Mouse (Mus musculus): ENCODE data around the gene H2-DMb2.
A peak's percentile ranks its signal among the peaks of the same experiment; 100 is the strongest.
"Not testable (repeated sequence)": the region's sequence is repeated elsewhere in the genome, so short reads cannot be mapped to it uniquely, and the experiment has no call there.

H2-DMb2 gene

GRCm38 (mm10) chr17:34137601-34138000 is 5.5 kb upstream of the H2-DMb2 start:
- no peak for DNase-seq

DNA sequence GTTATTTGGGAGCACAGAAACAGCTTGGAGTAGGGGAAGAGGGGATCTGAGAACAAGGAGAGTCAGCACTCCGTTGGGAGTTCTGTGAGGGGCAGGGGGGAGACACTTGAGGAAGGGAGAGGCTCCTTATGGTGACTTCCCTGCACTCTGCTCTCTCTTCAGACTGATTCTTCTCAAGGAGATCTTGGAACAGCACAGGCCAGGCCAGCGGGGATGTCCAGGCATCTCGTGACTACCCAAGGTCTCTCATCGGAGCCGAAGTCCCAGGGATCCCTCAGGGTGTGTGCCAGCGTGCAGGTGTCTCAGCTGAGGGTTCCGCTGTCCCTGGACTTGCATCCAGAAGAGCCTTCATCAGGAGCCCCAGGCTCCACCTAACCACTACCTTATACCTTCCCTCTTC is 4.5 kb upstream of the H2-DMb2 start:
- no peak for DNase-seq

- DNase-seq, result peak; percentile 60 to 61
These were observed 3.7 kb upstream of the H2-DMb2 start for GRCm38 (mm10) chr17:34139416-34139815.

GRCm38 (mm10) chr17:34140240-34140639 is 2.9 kb upstream of the H2-DMb2 start:
- DNase-seq, result no peak

DNA sequence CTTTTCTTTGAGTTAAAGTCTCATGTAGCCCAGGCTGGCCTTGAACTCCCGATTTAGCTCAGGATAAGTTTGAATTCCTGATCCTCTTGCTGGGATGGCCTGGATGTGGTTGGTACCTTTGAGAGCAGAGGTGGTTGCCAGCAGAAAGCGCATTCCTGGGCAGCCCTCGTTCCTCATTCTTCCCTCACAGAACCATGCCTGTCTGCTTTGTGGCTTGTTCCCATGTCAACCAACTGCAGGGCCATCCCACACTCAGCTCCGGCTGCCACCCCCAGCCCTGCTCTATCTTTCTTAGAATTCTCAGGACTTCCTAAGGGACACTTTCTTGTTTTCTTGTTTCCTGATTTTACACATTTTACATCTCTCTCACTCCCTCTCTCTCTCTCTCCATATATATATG is 1.7 kb upstream of the H2-DMb2 start:
- DNase-seq, result no peak

DNA sequence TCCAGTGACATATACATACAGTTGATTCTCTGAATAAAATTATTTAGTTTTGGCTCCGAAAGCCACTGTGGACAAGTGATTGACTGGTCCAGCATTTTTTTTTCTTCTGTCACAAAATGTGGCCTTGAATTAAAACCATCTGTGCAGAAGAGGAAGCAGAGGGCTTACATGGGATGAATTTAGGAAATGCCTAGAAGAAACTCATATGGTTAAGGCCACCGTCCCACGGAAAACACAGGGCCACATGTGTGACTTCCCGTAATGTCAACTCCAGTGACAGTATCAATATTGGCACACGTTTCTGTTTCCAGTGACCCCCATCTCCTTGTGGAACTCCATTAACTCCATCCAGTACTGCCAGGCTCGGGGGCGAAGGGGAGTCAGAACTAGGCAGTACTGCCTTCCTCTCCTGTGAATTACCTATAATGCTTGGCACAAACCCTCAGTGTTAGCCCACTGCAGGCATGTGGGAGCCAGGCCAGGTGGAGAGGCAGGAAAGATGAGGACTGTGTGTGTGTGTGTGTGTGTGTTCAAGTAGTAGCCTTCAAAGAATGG is 574 bp upstream of the H2-DMb2 start:
- DNase-seq, result no peak

GRCm38 (mm10) chr17:34143461-34143860 is 354 bp downstream of the H2-DMb2 start:
- no peak for DNase-seq

DNA sequence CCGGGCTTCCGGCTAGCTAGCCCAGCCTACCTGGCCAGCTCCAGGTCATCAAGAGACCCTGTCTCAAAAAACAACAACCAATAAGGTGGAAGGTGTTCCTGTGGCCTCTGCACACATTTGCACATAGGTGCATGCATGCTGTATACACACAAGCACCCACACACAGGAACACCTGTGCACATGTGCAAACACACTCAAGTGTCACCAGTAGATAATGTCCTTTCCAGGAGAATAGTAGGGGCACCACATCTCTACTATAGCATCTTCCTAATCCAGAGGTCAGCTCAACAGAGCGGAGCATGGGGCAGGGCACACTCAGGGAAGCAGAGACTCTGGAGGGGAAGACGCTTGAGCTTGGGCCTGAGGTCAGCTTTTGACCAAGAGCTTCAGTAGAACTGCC is 1.1 kb downstream of the H2-DMb2 start:
- not testable (repeated sequence) for DNase-seq

- no peak for DNase-seq
These were observed 1.9 kb downstream of the H2-DMb2 start for GRCm38 (mm10) chr17:34144960-34145371.

GRCm38 (mm10) chr17:34152923-34153322 is 9.8 kb downstream of the H2-DMb2 start, which contains the start of gene H2-DMb1:
H2-DMb1 (plus strand) TSS chr17:34153072.
- DNase-seq, result peak; percentile 68 to 81

DNA sequence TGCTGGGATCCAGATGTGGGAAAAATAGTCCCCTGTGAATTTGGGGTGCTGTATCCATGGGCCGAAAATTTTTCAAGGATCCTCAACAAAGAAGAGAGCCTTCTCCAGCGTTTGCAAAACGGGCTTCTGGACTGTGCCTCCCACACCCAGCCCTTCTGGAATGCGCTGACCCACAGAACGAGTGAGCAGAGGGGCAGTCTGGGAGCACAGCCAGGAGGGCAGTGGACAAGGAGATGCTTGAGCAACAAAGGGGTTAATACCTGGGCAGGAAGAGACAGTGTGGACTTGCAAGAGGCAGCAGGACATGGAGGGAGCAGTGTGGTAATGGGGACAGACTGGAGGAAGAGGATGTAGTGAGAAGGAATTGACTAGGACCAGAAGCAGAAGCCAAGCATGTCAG is 12.4 kb downstream of the H2-DMb2 start:
- peak in 1 of 2 experiments; percentile 23 for DNase-seq

GRCm38 (mm10) chr17:34164202-34164895 is 21.2 kb downstream of the H2-DMb2 start:
- peak; percentile 25 to 64 for DNase-seq

DNA sequence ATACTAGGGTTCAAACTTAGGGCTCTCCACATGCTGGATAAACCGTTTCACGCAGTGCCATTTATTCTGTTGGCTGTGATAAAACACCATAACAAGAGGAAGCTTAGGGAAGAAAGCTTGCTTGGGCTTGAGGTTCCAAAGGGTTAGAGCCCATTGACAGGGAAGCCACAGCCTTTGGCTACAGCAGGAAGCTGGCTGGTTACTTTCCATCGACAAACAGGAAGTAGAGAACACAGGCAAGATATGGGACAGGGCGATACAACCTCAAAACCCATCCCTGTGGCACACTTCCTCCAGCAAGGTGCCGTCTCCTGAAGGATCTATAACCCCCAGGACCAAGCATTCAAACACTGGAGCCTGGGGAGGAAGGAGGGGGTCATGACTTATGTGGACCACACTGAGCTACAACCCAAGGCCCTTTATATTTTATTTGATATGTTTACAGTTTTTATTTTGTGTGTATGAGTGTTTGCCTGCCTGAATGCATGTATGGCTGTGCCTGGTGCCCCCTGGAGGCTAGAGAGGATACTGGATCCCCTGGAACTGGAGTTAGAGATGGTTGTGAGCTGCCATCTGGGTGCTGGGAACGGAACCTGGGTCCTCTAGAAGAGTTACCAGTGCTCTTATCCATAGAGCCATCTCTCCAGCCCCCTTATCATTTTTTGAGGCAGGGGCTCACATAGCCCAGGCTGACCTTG is 22.1 kb downstream of the H2-DMb2 start:
- DNase-seq, result peak in 1 of 2 experiments; percentile 34

DNA sequence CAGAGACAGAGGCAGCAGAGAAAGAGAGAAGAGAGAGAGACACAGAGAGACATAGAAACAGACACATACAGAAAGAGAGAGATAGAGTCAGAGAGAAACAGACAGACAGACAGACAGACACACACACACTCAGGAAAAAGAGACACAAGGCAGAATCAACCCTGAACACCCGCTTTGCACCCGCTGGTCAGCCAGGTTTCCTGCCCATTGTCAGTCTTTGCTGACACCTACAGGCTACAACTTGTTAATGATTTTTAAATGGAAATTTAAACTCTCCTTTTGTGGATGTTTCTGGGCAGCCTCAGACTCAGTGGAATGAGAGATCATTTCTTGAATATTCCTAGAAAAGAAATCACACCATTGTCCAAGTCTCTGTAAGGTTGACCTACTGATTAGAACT is 26.2 kb downstream of the H2-DMb2 start:
- DNase-seq, result peak; percentile 56 to 66

DNA sequence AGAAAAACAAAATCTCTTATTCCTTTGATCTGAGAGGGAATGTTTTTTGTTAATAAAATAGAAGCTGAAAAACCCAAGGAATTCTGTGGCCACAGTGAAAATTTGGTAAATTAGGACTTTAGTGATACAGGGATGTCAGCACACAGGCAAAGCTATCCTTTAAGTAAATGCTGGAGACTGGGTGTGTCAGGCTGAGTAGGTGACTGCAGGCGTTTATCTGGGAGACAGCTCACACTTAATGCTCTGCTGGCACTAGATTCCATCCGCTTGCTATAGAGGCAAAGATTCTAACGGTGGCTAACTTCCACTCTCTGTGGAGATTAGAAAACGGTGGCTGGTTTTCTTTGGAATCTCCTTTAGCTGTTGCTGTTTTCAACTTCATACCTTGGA is 27.4 kb downstream of the H2-DMb2 start:
- no peak for DNase-seq

DNA sequence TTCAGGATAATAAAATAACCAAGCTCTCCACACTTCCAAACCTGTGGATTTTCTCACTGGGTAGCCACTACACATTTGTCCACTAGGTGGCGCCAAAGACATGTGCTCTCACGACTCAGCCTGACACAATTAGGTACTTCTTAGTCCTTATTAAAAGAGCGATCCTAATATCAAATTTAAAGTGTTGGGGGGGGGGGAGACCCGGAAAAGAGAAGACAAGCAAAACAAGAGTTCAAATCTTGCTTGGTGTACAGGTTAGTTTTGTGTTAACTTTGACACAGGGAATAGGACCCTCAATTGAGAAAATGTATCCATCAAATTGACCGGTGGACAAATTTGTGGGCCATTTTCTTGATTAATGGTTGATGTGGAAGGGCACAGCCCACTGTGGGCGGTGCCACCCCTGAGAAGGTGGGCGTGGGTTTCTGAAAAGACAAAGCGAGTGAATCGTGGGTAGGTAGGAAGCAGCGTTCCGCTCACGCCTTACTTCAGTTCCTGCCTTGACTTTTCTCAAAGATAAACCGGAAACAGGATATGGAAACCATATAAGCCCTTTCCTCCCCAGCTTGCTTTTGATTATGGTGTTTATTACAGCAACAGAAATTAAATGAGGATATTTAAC is 27.9 kb downstream of the H2-DMb2 start:
- peak; percentile 81 to 91 for DNase-seq

GRCm38 (mm10) chr17:34172528-34172927 is 29.4 kb downstream of the H2-DMb2 start:
- DNase-seq, result no peak

DNA sequence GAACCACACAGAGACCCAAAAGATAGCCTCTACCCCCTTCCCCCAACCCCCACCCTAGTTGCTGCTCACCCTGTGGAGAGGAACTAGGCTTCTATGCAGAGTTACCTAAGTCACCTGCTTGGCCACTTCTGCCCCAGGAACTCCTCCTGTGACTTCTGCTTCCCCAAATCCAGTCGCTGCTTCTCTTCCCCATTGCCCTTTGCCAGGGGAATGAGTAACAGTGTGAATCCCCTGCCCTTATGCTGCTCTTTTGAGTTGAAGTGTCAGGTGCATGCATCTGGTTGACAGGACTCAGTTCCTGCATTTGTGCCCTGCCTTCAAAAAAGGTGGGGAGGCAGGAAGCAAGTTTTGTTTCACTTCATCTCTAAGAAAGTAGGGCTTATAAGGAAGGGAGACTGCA is 31.0 kb downstream of the H2-DMb2 start:
- no peak for DNase-seq

GRCm38 (mm10) chr17:34177179-34177578 is 34.1 kb downstream of the H2-DMb2 start:
- DNase-seq, result no peak

DNA sequence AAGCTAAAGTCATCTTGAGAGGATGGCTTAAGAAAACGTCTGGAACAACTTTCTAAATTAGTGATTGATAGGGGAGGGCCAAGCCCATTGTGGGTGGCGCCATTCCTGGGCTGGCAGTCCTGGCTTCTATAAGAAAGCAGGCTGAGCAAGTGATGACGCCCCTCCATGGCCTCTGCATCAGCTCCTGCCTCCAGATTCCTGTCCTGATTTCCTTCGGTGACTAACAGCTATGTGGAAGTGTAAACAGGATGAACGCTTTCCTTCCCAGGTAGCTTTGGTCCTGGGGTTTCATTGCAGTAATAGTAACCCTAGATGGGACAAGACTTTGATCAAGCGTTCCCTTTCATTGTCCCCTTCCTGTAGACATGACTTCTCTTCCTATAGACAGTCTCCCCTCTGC is 35.9 kb downstream of the H2-DMb2 start:
- DNase-seq, result no peak

GRCm38 (mm10) chr17:34179913-34180859 is 37.1 kb downstream of the H2-DMb2 start:
- peak in 1 of 2 experiments; percentile 27 for DNase-seq

DNA sequence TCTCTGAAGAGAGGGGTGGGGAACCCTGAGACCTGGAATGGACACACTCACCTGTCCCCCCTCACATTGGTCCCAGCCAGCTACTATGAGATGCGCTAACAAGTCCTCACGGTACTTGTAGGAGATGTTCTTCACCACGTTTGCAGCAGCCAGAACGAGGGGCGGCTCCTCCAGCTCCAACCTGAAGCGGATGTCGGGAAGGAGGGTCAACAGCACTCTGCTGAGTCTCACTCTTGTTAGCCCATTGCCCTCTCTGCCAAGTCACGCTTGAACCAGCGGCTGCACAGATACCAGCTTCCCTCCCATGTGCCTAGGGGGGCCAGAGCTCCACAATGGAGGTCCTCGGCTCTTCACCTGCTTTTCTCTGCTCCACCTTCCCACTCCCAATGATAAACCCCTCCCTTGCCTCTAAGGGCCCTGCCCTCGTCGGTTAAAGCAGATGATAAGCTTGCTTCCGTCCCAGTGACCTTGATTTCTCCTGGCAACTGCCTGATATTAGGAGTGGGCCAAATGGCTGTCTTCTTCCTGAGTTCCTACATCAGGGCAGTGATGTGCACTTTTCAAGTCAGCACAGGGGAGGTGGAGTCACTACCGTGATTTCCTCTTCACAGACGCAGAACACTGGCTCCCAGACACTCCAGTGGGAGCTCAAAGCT is 40.6 kb downstream of the H2-DMb2 start:
- DNase-seq, result no peak

All from kidney, postnatal 36 days (tissue).